Mouse (Mus musculus): ENCODE measurements at regions not wholly inside any gene's neighbourhood (a gene's known extent, or its start where the extent isn't known, plus 50 kb on each side); places are given as distances from the start of the nearest gene placed in this dataset.
A peak's percentile ranks its signal among the peaks of the same experiment; 100 is the strongest.

DNA sequence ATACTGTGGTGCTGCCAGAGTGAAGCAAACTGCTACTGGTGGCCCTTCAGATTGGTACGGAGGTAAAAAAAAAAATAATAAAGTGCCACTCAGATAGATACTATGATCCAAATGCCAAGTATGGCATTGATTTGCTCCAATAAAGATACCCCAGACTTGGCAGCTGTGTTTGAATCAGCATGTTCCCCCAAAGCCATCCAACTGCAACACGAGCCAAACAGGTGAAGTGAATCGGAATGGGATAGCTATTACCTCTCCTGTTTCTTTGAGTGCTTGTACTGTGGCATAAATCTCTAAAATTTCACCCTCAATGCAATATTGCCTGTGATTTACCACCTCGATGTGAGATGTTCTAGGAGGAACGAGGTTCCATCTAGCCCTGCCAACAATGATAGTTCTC lies 365.4 kb downstream of the Gm45692 start:
- H3K4me1 ChIP-seq = no peaks in the 10 kb centered on the region
- H3K4me3 ChIP-seq = no peak overlapping the region
- 84% methylated on average over 5 of the region's 5 CpGs for WGBS

DNA sequence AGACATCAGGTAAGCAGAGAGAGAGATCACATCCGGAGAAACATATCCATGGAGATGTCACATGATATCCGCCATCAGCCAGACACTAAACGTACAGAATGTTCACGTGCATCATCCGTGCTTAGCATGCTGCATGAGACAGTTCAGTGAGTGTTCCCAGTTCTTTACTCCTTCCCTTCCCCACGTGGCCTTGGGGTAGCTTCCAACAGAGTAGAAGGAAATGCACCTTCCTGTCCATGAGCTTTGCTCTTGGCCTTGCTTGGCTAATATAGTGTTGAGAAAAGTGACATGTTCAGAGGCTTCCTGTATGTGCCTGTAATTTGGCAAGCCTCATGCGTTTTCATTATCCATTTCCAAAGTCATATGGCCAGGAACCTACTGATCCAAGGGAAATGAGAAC lies 368.5 kb downstream of the Gm45692 start:
- Histone ChIP-seq H3K4me3 (no peak overlapping the region), H3K36me3 (no peaks in the 10 kb centered on the region), H3K27me3 (ENCODE audit: insufficient read depth, poor library complexity, severe bottlenecking) (peaks cover 5% of the 10 kb centered on the region; the same call in 1 of the 2 replicates), H3K4me1 (no peaks in the 10 kb centered on the region), H3K9me3 (no peaks in the 10 kb centered on the region), H3K27ac (no peak overlapping the region)
- WGBS = 86% methylated on average over 7 of the region's 7 CpGs
- DNase-seq (ENCODE audit: low spot score) = peak; percentile 66

More for the DNA sequence above, 365.4 kb downstream of the Gm45692 start:
- DNase-seq (ENCODE audit: low spot score) = peak; percentile 2
- Histone ChIP-seq H3K27ac (no peak overlapping the region), H3K9me3 (no peaks in the 10 kb centered on the region), H3K27me3 (ENCODE audit: insufficient read depth, poor library complexity, severe bottlenecking) (peaks cover 5% of the 10 kb centered on the region; the same call in 1 of the 2 replicates), H3K36me3 (no peaks in the 10 kb centered on the region)

DNA sequence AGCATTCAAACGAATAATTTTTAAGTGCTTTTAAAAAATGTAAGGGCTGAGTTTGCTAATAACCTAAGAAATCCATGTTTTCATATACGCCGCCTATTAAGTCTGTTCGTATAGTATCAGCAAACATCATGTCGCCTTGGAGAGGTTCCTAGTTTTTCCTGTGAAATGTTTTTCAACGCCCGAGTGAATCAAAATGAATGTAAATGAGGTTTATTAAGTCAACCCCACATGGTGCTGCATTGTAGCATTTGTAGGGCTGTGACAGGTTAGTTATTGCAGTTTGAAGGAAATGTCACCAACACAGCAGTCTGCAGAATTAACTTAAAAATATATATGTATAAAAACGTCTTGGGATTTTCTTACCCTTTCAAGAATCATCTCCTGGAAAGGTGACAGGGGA lies 369.3 kb downstream of the Gm45692 start:
- no peak overlapping the region for H3K4me3 ChIP-seq
- no peaks in the 10 kb centered on the region for H3K4me1 ChIP-seq
- H3K9me3 ChIP-seq = no peaks in the 10 kb centered on the region
- no peak overlapping the region for H3K27ac ChIP-seq
- DNase-seq (ENCODE audit: low spot score) = no peak
- no peaks in the 10 kb centered on the region for H3K36me3 ChIP-seq
- 82% methylated on average over 8 of the region's 8 CpGs for WGBS
- H3K27me3 ChIP-seq (ENCODE audit: insufficient read depth, poor library complexity, severe bottlenecking) = peaks cover 5% of the 10 kb centered on the region; the same call in 1 of the 2 replicates

DNA sequence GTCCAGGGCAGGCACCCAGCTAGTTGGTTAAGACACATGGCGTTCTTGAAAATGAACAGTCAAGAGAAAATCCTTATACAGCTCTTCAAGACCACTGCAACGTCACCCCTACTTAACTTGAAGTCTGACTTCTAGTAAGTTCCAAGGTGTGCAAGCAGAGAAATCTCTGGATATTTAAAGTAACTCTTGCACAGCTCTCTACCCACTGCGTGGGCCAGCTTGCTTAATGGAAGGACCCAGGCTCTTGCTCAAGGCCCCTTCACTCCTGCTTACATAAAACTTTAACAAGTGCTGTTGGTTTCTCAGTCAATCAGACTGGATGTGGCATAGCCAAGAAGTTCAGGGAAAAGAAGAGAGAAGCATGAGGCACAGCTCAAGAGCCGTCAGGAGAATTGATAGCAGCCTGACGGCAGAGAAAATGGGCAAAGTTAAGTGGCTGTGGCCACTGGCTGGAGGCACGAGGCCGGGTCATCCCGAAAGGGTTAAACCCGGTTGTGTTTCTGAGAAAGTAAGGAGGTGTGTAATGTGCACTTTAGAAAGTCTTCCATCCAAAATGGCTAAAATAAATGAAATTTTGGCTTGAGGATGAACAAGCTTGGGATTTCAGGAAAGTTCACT lies 382.0 kb downstream of the Gm45692 start:
- Histone ChIP-seq H3K4me1 (peaks cover 22% of the 10 kb centered on the region), H3K27me3 (ENCODE audit: insufficient read depth, poor library complexity, severe bottlenecking) (0 out of 2 replicates have a peak, but pooled peaks cover 4% of the 10 kb centered on the region), H3K9me3 (no peaks in the 10 kb centered on the region), H3K36me3 (no peaks in the 10 kb centered on the region), H3K27ac (peak overlapping the region; percentile 29; the same call in 1 of the 2 replicates), H3K4me3 (0 out of 2 replicates have a peak overlapping the region, but pooled peaks have one; percentile 8)
- WGBS = 71% methylated on average over 9 of the region's 9 CpGs
- DNase-seq (ENCODE audit: low spot score) = peak; percentile 54

DNA sequence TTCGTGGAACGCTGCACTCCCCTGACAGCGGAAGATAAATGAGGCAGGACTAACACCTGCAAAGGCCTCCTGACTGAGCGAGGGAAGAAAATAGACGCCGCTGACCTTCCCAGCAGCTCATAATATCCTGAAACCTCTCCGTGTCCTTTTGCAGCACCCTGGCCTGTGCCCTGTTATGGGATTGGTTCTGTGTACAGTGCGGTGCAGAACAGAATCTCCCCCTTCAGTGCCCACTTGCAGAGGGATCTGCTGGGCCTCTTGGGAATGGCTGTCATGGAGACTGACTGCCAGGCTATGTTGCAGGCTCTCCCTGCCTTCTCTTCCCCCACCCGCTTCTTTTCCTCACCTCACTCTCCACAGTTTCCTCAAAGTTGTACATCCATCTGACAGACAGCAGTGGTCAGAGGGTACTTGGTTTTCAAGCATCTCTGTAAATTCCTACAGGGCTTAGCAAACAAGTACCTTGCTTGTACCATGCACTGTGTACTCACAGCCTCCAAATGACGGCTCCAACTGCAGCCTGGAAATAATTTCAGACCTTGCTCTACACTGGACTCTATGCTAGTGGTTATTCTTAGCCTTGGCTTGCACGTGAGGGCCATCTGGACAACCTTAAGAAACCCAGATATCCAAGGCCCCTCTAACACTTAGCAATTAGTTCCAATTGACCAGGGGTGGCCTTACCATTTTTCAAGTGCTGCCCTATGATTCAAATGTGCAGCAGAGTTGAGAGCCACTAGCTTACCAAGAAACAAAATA lies 382.7 kb downstream of the Gm45692 start:
- Histone ChIP-seq H3K4me1 (peaks cover 22% of the 10 kb centered on the region), H3K27me3 (ENCODE audit: insufficient read depth, poor library complexity, severe bottlenecking) (0 out of 2 replicates have a peak, but pooled peaks cover 7% of the 10 kb centered on the region), H3K4me3 (0 out of 2 replicates have a peak overlapping the region, but pooled peaks have one; percentile 8), H3K36me3 (no peaks in the 10 kb centered on the region), H3K27ac (peak overlapping the region; percentile 29; the same call in 1 of the 2 replicates), H3K9me3 (no peaks in the 10 kb centered on the region)
- WGBS = 64% methylated on average over 11 of the region's 11 CpGs
- no peak for DNase-seq (ENCODE audit: low spot score)

DNA sequence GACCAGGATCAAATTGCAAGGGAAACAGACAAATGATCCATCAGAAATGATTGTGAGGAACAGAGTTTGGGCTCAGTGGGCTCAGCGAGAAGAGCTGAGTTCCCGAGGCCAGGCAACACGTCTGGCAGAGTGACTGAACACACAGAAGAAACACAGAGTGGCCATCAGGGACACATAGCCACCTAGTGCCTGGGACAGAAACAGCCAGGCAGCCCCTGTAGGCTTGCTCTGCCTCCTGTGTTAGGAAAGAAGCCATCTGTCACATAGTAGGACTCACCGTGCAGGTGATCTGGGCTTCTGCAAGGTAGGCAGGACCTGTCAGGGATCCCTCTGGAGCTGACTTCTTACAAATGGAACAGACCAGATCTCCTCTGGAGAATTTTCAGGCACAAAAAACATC lies 383.4 kb downstream of the Gm45692 start:
- Histone ChIP-seq H3K27me3 (ENCODE audit: insufficient read depth, poor library complexity, severe bottlenecking) (0 out of 2 replicates have a peak, but pooled peaks cover 7% of the 10 kb centered on the region), H3K9me3 (no peaks in the 10 kb centered on the region), H3K27ac (0 out of 2 replicates have a peak overlapping the region, but pooled peaks have one; percentile 11), H3K4me3 (no peak overlapping the region), H3K4me1 (peaks cover 22% of the 10 kb centered on the region), H3K36me3 (no peaks in the 10 kb centered on the region)
- no peak for DNase-seq (ENCODE audit: low spot score)
- WGBS = 50% methylated on average over 4 of the region's 4 CpGs

DNA sequence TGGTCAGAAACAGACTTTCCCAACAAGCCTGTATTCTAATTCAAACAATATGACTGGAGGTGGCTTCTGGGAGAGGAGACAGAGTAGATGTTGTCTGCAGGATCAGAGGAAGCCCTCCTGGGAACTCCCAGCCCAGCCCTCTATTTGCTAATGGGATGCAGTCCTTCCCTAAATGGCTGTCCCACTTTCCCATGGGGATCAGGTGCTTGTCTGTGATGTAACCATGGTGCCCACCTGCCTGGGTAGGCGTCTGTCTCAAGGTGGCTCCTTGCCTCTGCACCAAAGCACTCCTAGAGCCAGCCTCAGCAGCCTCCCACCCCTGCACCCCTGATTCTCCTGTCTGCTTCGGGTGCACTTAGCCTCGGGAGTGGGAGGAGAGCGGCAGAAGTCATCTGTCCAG lies 384.6 kb downstream of the Gm45692 start:
- WGBS = 72% methylated on average over 4 of the region's 4 CpGs
- Histone ChIP-seq H3K9me3 (no peaks in the 10 kb centered on the region), H3K4me1 (peaks cover 22% of the 10 kb centered on the region), H3K36me3 (no peaks in the 10 kb centered on the region), H3K27ac (no peak overlapping the region), H3K27me3 (ENCODE audit: insufficient read depth, poor library complexity, severe bottlenecking) (0 out of 2 replicates have a peak, but pooled peaks cover 10% of the 10 kb centered on the region), H3K4me3 (no peak overlapping the region)
- DNase-seq (ENCODE audit: low spot score) = no peak

DNA sequence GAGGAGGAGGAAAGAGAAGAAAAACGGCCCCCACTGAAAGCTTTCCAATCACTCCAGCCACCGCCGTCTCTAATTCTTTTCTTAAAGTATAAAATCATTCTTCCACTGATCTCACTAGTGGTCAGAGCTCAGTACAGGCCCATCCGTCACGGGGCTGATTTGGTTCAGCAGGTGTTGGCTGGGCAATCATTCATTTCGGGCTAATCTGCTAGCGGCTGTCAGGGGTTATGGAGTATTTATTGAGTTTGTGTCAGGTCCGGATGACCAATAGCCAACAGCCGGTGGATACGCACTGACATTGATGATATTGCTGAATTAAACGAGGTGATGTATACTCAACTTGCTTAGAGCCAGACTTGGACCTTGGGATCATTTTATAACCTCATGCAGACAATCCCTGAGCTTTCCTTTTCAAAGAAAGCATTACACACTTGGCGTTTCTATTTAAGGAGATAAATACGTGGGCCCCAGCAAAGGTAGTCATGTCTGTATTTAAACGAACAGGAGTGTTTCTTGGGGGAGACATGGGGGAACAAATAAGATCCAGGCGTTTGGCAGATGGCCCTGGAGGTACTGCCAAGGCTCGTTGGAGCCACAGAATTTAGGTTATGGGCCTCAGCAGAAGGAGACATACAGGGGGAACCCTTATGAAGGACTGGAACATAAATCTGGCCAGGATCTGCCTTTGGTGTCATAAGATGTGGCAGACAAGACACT lies 385.1 kb downstream of the Gm45692 start:
- H3K27me3 ChIP-seq (ENCODE audit: insufficient read depth, poor library complexity, severe bottlenecking) = 0 out of 2 replicates have a peak, but pooled peaks cover 14% of the 10 kb centered on the region
- H3K4me3 ChIP-seq = no peak overlapping the region
- 72% methylated on average over 16 of the region's 16 CpGs for WGBS
- no peaks in the 10 kb centered on the region for H3K9me3 ChIP-seq
- H3K36me3 ChIP-seq = no peaks in the 10 kb centered on the region
- DNase-seq (ENCODE audit: low spot score) = peak; percentile 19
- peaks cover 22% of the 10 kb centered on the region for H3K4me1 ChIP-seq
- H3K27ac ChIP-seq = no peak overlapping the region

DNA sequence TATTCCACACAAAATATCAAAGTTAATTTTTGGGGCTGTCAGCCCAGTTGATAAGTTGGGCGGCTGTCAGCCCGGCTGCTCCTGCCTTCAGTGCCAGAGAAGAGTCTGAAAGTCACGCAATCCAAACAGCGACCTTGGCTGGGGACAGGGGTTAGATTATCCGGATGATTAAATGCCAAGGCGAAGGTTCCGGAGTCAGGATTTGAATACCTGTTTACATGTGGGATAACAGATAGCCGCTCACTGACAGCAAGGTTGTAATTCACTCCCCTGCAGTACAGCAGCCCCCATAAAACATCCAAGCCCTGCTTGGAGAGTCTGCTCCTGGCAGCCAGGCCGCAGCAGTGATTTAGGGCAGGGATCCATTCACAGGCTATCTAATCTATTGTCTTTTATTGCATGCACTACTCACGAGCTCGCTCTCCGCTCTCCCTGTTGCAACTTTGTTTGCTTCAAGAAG lies 388.3 kb downstream of the Gm45692 start:
- Histone ChIP-seq H3K4me3 (no peak overlapping the region), H3K4me1 (peaks cover 7% of the 10 kb centered on the region; the same call in 1 of the 2 replicates), H3K27me3 (ENCODE audit: insufficient read depth, poor library complexity, severe bottlenecking) (peaks cover 26% of the 10 kb centered on the region), H3K27ac (no peak overlapping the region), H3K36me3 (no peaks in the 10 kb centered on the region), H3K9me3 (no peaks in the 10 kb centered on the region)
- WGBS = 52% methylated on average over 12 of the region's 12 CpGs
- peak; percentile 51 for DNase-seq (ENCODE audit: low spot score)

DNA sequence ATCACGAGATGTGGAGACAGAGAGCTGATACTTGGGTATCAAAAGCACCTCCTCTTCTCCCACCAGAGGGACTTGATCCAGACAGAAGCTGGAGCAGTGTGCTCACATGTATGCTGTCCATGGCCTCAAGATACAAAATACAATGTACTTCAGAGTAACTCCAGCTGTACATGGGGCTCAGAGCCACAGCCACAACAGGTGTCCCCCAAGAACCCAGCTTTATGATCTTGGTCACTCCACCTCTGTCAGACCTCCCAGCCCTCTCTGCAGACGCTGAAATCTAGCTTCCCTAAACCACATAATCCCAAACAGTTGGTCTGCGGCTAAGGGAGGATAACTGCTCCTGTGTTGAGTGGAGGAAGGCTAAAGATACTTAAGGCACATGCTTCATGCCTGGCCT lies 389.9 kb downstream of the Gm45692 start:
- no peak overlapping the region for H3K4me3 ChIP-seq
- H3K9me3 ChIP-seq = no peaks in the 10 kb centered on the region
- no peak overlapping the region for H3K27ac ChIP-seq
- peak; percentile 60 for DNase-seq (ENCODE audit: low spot score)
- H3K27me3 ChIP-seq (ENCODE audit: insufficient read depth, poor library complexity, severe bottlenecking) = peaks cover 22% of the 10 kb centered on the region
- H3K4me1 ChIP-seq = no peaks in the 10 kb centered on the region
- 71% methylated on average over 3 of the region's 3 CpGs for WGBS
- H3K36me3 ChIP-seq = no peaks in the 10 kb centered on the region

DNA sequence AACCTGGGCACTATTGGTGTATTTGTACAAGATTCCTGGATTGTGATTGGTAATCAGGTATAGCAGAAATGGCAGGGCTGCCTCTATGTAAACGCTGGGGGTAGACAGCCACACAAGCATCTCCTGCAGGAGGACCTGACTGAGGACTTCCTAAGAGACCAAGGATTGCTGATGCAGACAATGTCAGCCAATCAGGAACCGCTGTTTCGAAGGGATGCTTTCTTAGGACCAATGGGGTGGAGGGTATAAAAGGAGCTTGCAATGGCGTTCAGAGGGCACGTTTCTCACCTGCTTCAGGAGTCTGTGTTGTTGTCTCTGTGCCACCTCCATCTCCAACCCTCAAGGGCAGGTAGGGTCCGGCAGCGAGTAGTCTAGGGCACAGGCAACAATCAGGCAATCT lies 393.7 kb downstream of the Gm45692 start:
- DNase-seq (ENCODE audit: low spot score) = peak; percentile 52
- H3K9me3 ChIP-seq = no peaks in the 10 kb centered on the region
- peaks cover 19% of the 10 kb centered on the region for H3K27me3 ChIP-seq (ENCODE audit: insufficient read depth, poor library complexity, severe bottlenecking)
- H3K4me1 ChIP-seq = no peaks in the 10 kb centered on the region
- no peak overlapping the region for H3K4me3 ChIP-seq
- no peak overlapping the region for H3K27ac ChIP-seq
- WGBS = 81% methylated on average over 7 of the region's 7 CpGs
- no peaks in the 10 kb centered on the region for H3K36me3 ChIP-seq

DNA sequence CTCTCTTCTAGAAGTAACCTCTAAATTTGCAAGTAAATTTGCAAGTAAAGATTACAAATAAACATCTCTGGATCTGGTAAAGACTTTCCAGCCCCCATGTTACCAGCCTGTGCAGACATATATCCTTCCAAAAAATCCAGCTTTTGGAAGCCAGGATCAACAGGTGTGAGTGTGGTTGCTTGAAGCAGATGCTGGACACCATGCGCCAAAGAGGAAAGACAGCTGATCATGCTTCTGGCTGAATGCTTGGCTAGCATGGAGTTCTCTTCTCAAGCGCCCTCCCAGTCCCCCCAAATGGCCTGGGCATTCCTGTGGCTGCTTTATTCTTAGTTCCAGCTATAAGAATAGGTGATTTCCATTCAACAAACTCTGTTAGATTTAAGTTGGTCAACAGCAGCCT lies 404.9 kb downstream of the Gm45692 start:
- H3K27ac ChIP-seq = no peak overlapping the region
- H3K4me1 ChIP-seq = peaks cover 14% of the 10 kb centered on the region
- no peaks in the 10 kb centered on the region for H3K27me3 ChIP-seq (ENCODE audit: insufficient read depth, poor library complexity, severe bottlenecking)
- no peaks in the 10 kb centered on the region for H3K36me3 ChIP-seq
- DNase-seq (ENCODE audit: low spot score) = peak; percentile 19
- 92% methylated on average over 2 of the region's 2 CpGs for WGBS
- H3K4me3 ChIP-seq = no peak overlapping the region
- H3K9me3 ChIP-seq = no peaks in the 10 kb centered on the region

All from heart, embryonic 10.5 days (tissue).